9 mouse cellular contexts compared by ENCODE assay signal in genomic region chr11:112781994-112782356, GRCm38 (mm10). TPM values are rescaled to one million over a fixed set of nuclear protein-coding genes. Genes with fewer than 3 reads are reported as not detected.
A peak's percentile ranks its signal among the peaks of the same experiment; 100 is the strongest.
DNase-seq lines count a peak whose midpoint lies in the region; ATAC-seq and TF ChIP-seq lines count a peak whose summit lies in the region.
"Had no signal": no experiment of that assay in that cellular context is flagged by ENCODE, and none has a peak within 500 bp of the region (broad histone marks: within the 10 kb centered on the region; RNA-seq: fewer than 3 reads in every experiment).

TSS of gene Sox9 (plus strand) at chr11:112782224.

- H3K4me3 ChIP-seq in embryonic facial prominence, embryonic 13.5 days = peak within 1 kb of the TSS; percentile 74
- peak within 1 kb of the TSS; percentile 86 for H3K4me3 ChIP-seq in limb, embryonic 12.5 days (replicated peaks)
- peak within 1 kb of the TSS; percentile 46 for H3K4me3 ChIP-seq in midbrain, postnatal 0 days (ENCODE audit: low read depth, low read length)

- peak; percentile 67 to 79 for DNase-seq in urinary bladder, adult 18-20 months (ENCODE audit: low spot score in 2 of 2)
- DNase-seq in urinary bladder, postnatal 10 days (ENCODE audit: low spot score) = no peak
- peak; percentile 85 for DNase-seq in heart, adult 8-10 months (ENCODE audit: low spot score)
- peak; percentile 43 to 49 for DNase-seq in kidney, adult 8-10 months
- peak; percentile 97 for DNase-seq in midbrain, postnatal 0 days (ENCODE audit: low spot score)
- DNase-seq in urinary bladder, postnatal 4 days (ENCODE audit: low spot score in 2 of 2) = peak; percentile 69 to 77

- no peak for TF ChIP-seq CTCF in midbrain, postnatal 0 days (IDR thresholded peaks at IDR 0.05)

- H3K4me1 ChIP-seq in embryonic facial prominence, embryonic 13.5 days = peaks cover 53% of the 10 kb centered on the region
- peaks cover 46% of the 10 kb centered on the region for H3K4me1 ChIP-seq in limb, embryonic 12.5 days (replicated peaks)
- no peaks in the 10 kb centered on the region for H3K4me1 ChIP-seq in midbrain, postnatal 0 days (ENCODE audit: insufficient read depth, low read length)

- WGBS in embryonic facial prominence, embryonic 13.5 days = 0% methylated on average over 15 of the region's 15 CpGs
- WGBS in limb, embryonic 12.5 days = under 1% methylated on average over 15 of the region's 15 CpGs
- WGBS in midbrain, postnatal 0 days = under 1% methylated on average over 15 of the region's 15 CpGs

- H3K36me3 ChIP-seq in embryonic facial prominence, embryonic 13.5 days = no peaks in the 10 kb centered on the region
- H3K36me3 ChIP-seq in limb, embryonic 12.5 days = peaks cover 17% of the 10 kb centered on the region
- no peaks in the 10 kb centered on the region for H3K36me3 ChIP-seq in midbrain, postnatal 0 days (ENCODE audit: insufficient read depth, low read length)

- H3K4me2 ChIP-seq in embryonic facial prominence, embryonic 13.5 days = peak within 1 kb of the TSS; percentile 86
- H3K4me2 ChIP-seq in limb, embryonic 12.5 days = peak within 1 kb of the TSS; percentile 94
- peak within 1 kb of the TSS; percentile 96 for H3K4me2 ChIP-seq in midbrain, postnatal 0 days (ENCODE audit: low read depth, low read length, poor library complexity, severe bottlenecking)

- H3K27me3 ChIP-seq in embryonic facial prominence, embryonic 13.5 days = peaks cover 42% of the 10 kb centered on the region
- H3K27me3 ChIP-seq in limb, embryonic 12.5 days = peaks cover 22% of the 10 kb centered on the region
- H3K27me3 ChIP-seq in midbrain, postnatal 0 days (ENCODE audit: insufficient read depth, low read length) = peaks cover 26% of the 10 kb centered on the region; the same call in 1 of the 2 replicates

- peak within 1 kb of the TSS; percentile 89 for H3K9ac ChIP-seq in embryonic facial prominence, embryonic 13.5 days
- peak within 1 kb of the TSS; percentile 97 for H3K9ac ChIP-seq in limb, embryonic 12.5 days (replicated peaks)
- H3K9ac ChIP-seq in midbrain, postnatal 0 days (replicated peaks; ENCODE audit: low read length, poor library complexity, severe bottlenecking) = peak within 1 kb of the TSS; percentile 73

- H3K27ac ChIP-seq in embryonic facial prominence, embryonic 13.5 days = peak within 1 kb of the TSS; percentile 95
- peak within 1 kb of the TSS; percentile 99 for H3K27ac ChIP-seq in limb, embryonic 12.5 days
- peak within 1 kb of the TSS; percentile 65 for H3K27ac ChIP-seq in midbrain, postnatal 0 days (ENCODE audit: low read depth, low read length)

- peak; percentile 90 for ATAC-seq in embryonic facial prominence, embryonic 13.5 days (ENCODE audit: insufficient number of reproducible peaks, insufficient read depth, low FRiP score, low TSS enrichment, low read depth)
- ATAC-seq in limb, embryonic 12.5 days (ENCODE audit: insufficient number of reproducible peaks, insufficient read depth, low FRiP score, low TSS enrichment, low read depth) = peak; percentile 89
- ATAC-seq in midbrain, postnatal 0 days (ENCODE audit: low FRiP score) = peak; percentile 91

- no peaks in the 10 kb centered on the region for H3K9me3 ChIP-seq in embryonic facial prominence, embryonic 13.5 days
- no peaks in the 10 kb centered on the region for H3K9me3 ChIP-seq in limb, embryonic 12.5 days
- H3K9me3 ChIP-seq in midbrain, postnatal 0 days (ENCODE audit: low read length) = no peaks in the 10 kb centered on the region

RNA-seq across cellular contexts. Expression of gene Sox9, which starts in this region (rescaled TPM):
- 108 and 155 TPM in 2 replicates for polyA plus RNA-seq in embryonic facial prominence, embryonic 13.5 days (2015; fragmentation: Nextera tagmentation; extraction: Ambion mirVana)
- 1 to 10 TPM; 1.2 to 2.2 (median 1.6) TPM for total RNA-seq in heart, adult 8-10 months (2022)
- 245 and 252 TPM in 2 replicates for polyA plus RNA-seq in limb, embryonic 12.5 days (2016; fragmentation: Nextera tagmentation; extraction: Ambion mirVana)
- 10.4 TPM in 2 replicates for total RNA-seq in midbrain, postnatal 0 days (2014; rRNA removed)
- polyA plus RNA-seq in midbrain, postnatal 0 days (2015; fragmentation: Nextera tagmentation; extraction: Ambion mirVana) = 35.4 and 36.5 TPM in 2 replicates
- total RNA-seq: MEL had no signal
